Mouse (Mus musculus) cerebellum, adult 9-10 months (tissue): ENCODE results near the gene Rorc.

Experiments
- DNase-seq: peaks from one replicate; pipeline ENCODE4 v3.0.0; 2022

Rorc gene

DNA sequence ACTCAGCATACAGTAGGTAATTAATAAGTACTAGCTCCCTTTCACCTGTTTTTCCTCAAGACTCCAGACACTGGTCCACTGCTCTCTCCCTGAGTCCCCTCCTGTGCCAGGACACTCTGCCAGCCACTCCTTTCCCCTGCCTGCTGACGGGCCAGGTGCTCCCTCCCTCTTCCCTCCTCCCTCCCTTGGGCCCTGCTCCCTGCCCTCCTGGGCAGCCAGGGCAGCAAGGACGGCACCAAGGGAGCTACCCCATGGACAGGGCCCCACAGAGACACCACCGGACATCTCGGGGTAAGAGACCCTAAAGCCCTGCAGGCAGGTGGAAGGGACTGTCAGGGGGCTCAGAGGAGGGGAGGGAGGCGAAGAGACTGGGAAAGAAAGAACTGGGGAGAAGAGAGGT, at the start of gene Rorc:
Rorc (plus strand) TSS at position 154 of the 400 bp plus-strand sequence.
- DNase-seq, result peak; percentile 76

DNA sequence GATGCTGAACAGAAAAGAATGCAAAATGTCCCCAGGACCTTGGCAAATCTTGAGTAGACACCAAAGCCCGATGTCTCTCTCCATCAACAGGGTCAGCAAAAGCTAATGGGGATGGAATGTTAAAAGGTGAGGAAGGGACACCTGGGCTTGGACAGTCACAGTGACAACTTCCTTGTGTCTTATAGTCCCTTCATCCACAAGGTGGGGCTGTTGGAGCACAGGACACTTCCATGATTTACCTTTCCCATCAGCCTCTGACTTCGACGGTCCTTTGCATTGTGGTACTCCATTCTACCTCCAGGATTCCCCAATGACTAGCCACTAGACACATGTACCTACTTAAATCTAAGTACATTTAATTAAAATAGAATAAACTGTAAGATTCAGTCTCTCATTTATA, 43.9 kb upstream of the Rorc start:
- DNase-seq, result no peak

DNA sequence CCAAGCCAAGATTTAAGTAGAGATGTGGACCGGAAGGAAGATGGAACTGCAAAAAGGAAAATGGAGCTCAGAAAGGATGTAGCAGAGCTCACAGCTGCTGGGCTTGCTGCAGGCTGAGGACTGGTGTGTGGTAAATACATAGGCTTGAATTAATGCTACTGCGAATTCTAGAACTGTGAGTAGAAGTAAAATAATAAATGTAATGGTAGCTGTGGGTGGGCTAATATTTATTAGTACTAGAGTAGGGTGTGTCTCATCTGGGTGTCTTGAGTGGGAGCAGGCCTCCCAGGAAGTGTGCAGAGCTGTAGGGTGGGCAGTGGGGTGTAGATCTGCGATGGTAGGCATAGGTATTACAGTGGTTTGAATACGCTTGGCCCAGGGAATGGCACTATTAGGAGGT, 38.2 kb upstream of the Rorc start:
- DNase-seq, result no peak

DNA sequence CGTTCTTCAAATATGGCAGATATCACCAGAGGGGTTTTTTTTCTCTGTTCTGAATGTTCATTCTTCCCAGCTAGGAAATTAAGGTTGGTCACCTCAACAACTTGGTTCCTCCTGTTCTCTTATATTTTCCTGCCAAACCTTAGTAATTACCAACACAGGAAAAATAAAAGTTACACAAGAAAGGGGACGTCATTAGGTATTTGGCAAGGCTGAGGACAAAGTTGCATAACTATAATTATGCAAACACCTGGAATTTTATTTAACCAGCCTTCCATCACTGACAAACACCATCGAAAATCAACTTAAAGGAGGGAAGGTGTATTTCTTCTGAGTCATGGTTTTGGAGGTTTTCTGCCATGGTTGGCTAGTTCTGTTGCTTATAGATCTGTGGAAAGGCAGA, 34.1 kb upstream of the Rorc start:
- DNase-seq, result no peak

DNA sequence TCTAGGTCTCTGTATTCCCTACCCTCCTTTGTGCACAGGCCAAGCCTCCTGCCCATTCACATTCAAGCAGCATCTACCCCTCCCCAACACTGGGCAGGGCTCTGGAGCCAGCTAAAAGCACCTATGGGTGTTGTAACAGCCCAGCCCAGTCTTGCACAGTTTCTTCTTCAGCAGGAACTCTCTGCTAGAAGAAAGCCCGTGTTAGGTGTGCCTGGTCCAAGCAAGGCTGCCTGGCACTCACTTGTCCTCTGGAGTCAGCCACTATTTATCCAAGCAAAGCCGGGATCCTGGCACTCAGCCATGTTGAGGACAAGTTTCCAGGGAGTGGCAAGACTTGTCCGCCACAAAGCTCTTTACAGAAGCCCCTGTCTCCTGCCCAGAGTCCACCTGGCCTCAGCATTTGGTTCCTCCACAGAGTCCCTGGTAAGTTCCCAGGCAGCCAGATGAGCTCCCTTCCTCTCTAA, 30.6 kb upstream of the Rorc start, which contains the start of gene Them5:
Them5 (plus strand) TSS at position 141 of the 464 bp plus-strand sequence.
- no peak for DNase-seq

DNA sequence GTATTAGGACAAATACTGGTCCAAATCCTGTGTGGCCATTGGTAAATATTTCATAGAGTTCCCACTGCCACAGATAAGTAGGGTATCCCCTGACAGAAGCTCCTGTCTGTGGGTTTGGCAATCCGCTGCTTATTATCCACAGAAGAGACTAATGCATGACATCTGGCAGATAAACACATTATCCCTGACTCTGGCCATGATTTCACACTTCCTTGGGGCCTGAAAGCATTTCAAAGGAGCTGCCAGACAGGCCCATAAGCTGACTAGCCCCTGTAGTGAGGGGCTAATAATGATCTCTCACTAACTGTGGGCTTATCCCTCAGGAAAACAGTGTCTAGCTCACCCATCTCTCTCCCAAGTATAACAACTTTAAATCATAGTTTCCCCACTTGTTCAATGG, 30.0 kb upstream of the Rorc start:
- DNase-seq, result no peak

DNA sequence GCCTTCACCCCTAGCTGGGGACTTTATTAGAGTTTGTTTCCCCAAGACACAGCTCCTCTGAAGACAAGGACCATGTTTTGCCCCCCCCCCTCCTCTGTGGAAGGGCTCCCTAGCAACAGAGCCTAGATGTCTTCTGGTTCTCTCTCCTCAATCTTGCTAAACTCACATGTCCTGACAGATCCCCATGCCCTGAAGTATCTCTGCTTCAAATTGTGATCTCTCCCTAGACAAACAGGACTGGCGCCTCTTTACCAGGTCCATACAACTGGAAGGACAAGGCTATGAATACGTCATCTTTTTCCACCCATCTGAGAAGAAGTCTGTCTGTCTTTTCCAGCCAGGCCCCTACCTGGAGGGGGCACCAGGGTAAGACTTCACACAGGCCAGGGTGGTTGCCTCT, 28.4 kb upstream of the Rorc start:
- DNase-seq, result no peak

DNA sequence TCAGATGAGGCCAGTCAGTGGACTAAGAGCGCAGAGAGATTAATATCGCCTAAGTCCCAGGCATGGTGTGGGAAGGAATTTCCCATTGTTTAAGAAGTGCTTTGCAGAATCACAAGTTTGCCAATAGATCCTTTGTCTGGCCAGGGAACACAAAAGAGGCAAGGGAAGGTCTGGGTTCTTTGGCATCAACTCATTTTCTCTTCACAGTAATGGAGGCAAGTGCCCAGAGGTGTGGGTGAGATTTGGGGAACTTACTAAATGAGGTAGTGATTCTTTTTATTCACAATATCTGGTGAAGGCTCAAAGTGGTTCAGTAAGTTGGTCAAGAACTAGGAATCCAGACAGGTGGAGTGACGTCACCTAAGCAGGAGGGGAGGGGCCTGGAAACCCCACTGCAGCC, 27.7 kb upstream of the Rorc start:
- DNase-seq, result no peak

DNA sequence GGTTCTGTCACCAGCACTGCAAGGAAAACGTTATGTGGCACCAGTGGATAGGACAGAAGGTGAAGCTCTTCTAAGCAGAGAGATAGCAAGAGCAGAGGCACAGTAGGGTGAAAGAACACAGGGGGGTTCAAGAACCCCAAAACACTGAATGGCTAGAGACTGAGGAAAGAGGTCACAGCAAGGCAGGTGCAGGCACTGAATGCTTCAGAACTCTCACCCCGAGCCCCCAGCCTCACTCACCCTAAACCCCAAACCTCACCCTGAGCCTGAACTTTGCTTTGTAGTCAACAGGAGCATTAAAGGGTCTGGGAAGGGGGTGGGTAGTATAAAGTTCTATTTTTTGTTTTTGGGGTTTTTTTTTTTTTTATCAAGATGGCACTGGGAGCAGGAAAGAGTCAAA, 24.4 kb upstream of the Rorc start:
- no peak for DNase-seq

DNA sequence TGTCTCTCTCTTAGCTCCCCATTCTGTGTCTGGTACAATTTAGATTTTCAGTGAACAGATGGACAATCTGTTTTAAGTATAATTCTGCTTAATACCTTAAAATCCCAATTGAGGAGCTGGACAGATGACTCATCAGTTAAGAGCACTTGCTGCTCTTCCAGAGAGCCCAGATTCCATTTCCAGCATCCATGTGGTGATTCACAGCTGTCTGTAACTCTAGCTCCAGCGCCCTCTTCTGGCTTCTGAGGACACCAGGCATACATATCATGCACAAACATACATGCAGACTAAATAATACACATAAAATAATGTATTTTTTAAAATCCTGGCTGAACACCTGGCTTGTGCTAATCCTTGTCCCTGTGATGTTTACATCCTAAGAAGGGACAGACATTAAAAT, 11.8 kb upstream of the Rorc start:
- DNase-seq, result no peak

DNA sequence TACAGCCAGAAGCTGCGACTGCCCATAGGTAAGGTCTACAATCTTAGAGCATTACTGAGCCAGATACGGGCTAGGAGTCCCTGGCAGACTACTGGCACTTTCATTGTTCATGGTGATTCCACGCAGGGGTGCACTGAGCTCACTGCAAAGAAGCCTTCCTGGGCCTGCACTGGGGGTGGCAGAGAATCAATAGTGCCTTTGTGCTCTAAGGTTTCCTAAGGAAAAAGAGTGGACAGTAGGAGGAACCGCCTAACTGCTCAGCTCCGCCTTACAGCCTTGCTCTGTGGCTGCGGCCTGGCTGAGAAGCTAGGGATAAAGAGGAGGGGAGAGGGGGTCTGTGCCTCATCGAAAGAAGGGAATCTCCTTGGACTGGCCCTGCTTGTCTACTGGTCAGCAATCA, 10.5 kb upstream of the Rorc start, which contains the start of gene C2cd4d:
C2cd4d (plus strand) TSS at position 301 of the 400 bp plus-strand sequence.
- DNase-seq, result no peak

DNA sequence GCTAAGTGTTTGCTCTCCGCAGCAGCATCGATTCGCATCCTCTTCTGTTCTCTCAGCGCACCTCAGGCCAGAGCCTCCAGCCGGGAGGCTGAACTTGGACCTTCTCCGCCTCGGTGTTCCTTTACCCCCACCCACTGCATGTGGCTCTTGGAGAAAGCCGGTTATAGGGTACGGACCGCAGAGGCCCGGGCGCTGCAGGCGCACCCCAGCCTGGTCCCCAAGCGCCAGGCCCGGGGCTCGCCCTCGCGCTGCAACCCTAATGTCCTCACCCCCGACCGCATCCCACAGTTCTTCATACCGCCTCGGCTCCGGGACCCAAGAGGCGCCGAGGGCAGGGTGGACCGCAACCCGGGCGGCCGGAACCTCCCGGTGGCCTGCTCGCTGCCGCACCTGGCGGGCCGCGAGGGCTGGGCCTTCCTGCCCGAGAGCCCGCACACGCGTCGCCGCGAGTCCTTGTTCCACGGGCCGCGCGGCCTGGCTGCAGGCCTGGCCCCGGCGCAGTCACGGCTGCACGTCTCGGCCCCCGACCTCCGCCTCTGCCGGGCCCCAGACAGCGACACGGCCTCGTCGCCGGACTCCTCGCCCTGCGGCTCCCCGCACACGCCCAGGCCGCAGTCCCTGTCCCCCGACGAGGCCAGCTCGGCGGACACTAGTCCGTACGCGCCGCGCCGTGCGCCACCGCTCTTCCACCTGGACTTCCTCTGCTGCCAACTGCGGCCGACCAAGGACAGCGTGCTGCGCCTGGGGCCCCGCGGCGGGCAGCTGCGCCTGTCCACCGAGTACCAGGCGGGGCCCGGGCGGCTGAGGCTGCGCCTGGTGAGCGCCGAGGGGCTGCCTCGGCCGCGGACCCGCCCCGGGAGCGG, 9.1 kb upstream of the Rorc start:
- peak; percentile 60 for DNase-seq

DNA sequence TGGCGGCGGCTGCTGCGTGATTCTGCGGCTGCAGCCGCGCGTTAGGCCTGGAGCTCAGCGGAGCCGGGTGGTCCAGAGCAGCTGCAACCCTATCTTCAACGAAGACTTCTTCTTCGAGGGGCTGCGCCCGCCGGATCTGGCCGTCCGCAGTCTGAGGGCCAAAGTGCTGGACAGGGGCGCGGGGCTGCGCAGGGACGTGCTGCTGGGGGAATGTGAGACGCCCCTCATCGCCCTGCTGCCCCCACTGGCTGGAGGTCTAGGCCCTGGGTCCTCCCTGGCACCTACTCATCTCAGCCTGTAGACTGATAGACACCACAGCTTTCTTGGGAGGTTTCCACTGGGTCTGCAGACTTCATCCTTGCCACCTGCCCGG, 8.5 kb upstream of the Rorc start:
- peak; percentile 45 for DNase-seq

DNA sequence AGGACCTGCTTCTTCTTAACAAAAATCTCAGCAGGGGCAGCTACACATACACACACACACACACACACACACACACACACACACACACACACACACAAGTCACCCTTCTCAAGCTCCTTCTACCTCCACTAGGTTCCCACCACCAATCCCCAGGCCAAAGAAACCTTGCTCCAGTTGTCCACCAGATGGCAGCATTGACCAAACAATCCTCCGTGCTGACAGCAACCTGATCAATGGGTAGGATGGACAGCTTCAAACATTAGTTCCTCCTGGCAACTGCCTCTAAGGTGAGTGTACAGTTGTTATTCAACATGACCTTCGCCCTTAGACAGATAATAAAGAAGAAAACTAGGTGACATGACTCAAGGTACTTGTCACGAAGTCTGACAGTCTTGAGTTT, 5.8 kb upstream of the Rorc start:
- peak; percentile 89 for DNase-seq

DNA sequence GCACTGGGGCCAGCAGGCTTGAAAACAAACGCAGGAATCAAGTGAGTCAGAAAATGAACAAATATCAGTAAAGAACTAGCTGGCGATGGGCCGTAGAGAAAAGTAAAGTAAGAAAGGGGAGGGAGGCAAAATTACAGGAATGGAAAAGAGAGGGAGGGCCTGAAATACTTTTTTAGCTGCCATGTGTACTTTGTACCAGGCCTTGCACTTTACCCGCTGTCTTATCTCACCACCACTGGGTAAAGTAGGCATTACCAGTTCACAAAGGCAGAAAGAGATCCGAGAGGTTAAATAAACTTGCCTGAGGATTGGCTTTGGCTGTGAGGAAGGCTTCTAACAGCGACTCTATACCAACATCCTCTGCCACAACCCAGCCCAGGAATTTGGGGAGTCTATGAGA, 5.1 kb upstream of the Rorc start:
- no peak for DNase-seq

DNA sequence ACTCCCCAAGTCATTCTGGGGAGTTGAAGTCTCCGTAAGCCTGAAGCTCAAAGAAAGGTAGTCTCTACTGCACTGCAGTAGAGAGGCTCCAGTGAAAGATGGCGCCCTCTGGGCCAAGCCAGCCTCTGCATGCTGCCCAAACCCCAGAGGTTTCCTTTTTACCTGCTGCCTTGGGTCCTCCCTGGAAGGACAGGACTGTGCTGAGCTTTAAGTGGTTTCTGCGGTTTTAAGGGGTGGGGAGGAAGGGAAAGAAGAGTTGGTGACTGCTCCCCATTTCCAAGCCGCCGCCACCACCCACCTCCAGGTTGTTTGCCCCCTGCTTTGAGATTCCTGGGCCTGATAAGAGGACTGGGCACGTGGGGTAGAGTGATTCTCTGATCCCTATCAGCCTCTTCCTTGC, 4.0 kb upstream of the Rorc start:
- no peak for DNase-seq

DNA sequence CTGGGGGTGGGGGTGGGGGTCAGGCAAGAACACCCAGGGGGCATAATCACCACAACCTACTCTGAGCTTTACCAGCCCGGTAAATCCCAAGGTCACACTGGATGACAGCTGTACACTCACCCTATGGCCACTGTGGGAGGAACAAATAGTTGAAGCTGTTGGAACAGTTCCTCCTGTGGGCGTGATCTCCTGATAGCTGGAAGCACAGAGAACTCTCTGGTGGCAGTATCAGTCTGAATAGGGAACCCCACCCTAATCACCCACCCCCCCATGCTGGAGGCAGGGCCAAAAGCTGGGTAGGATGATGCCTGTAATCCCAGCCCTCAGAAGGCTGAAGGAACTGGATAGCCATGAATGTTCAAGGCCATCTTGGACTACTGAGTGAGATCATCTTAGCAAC, 2.9 kb upstream of the Rorc start:
- no peak for DNase-seq

DNA sequence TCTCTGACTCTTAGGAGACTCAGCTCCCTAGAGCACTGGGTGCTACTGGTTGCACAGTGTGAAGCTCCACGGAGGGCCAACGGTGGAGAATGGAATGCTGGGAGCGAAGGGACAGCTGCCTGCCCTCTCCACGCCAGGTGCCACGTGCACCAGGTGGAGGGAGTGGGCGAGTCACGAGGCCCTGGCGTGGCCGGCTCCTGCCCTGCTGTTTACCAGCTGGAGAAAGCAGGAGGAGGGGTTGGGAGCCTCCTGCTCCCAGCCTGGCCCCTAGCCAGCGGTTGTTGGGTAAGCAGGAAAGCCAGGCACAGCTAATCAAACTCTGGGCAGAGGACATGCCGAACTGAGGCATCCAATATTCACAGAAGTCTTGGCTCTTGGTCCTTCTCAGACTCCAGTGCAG, 957 bp upstream of the Rorc start:
- DNase-seq, result peak; percentile 79

DNA sequence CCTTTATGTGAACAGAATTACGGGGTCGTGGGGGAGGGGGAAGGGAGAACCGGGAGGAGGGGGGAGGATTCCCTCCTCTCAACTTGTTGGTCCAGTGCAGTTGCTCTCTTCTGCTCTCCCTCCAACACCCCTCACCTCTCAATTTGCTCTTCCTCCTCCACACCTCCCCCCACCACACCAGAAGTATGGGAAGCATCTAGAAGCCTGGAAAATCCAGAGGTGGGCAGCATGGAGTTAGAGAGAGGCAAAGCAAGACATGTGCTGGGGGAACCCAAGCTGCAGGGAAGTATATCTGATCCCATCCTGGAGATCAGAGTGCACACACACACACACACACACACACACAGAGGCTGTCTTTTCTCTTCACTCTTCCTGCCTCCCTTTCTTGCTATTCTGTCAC, 556 bp upstream of the Rorc start:
- DNase-seq, result peak; percentile 51

DNA sequence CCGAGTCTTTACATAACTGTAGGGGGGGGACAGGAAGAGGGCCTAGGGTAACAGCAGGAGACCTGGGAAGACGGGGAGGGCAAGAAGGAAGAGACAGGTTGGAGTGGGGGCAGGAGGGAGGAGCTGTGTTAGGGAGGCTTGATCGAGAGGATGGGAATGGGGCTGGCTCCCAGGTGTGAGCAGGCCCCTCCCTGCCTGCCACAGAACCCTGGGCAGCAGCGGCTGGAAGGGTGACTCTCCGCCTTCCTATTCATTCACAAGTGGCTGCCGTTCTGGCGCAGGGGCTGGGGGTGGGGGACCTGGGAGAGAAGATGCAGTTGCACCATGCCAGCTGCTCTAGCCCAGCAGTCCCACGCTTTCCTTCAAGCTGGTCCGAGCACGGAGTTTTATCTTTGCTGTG, 496 bp downstream of the Rorc start:
- DNase-seq, result peak; percentile 57

DNA sequence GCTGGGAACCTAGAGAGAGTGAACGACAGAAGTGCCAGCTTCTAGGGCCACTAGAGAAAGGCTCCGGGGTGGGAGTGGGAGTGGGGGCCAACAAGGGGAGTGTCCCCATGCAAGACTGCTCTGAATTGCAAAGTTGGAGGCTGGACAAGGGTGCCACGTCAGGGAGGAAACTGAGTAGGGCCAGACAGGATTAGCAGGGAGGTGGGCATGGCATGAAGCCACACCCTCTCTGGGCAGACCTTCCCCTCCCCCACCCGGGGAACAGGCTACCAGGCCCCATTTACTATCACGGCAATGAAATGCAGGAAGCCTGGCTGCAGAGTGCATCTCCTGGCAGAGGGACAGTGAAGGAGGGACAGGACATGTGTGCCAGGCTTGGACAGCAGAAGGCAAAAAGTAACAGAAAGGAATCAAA, 1.0 kb downstream of the Rorc start:
- DNase-seq, result peak; percentile 78

DNA sequence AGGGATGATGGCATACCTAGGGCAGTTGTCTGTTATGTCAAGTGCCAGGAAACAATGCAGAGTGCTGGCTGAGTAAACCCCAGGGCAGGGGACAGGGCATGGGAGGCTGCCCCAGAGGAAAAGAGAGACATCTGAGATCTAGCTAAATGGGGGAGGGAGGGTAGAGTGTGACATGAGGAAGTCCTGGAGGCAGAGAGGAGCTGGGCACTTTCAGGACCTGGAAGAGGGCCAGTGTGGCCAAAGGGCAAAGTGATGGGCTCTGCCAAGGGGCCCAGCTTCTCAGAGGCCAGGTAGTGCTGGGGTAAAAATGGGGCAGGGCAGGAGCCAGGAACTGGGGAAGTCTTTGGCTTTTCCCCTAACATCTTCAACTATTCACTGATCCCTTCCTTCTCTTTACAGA, 2.0 kb downstream of the Rorc start:
- DNase-seq, result peak; percentile 36

DNA sequence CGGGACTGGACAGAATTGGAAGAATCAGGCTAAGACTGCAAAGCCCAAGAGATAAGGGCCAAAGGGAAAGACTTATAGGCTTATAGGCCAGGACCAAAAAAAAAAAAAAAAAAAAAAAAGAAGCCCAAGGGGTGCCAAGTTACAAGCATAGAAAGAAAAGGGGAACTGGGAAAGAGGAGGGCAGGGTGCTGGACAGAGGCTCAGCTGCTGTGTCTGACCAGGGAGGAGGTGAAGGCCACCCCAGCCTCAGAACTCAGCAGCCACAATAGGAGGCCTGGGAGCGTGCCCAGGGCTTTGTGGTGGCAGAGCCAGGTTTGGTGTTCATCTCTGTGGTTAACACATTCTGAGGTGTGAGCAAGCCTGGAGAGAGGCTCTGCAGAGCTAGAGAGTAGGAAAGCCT, 2.6 kb downstream of the Rorc start:
- no peak for DNase-seq

DNA sequence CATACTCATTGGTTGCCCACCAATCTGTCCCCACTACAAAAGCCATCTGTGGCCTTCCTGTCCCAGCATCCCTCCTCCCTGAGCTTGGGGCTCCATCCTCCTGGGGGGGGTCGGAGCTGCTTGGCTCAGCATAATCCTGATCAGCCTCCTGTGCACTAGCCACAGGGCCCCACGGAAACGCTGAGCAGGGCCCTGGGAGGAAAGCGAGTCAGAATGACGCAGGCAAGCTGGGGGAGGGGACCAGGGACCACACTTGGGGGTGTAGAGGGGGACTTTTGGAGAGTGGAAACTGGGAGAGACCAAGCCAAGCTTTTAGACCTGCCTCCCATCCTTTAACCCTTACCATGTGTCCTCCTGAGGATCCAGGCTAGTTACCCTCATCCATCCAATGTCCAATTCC, 3.3 kb downstream of the Rorc start:
- no peak for DNase-seq
